In genomic region chr2:173267562-173267961, GRCm38 (mm10) we compare ENCODE assay signal across 21 mouse cellular contexts. TPM values are rescaled to one million over a fixed set of nuclear protein-coding genes. Genes with fewer than 3 reads are reported as not detected.
"Had no signal": no experiment of that assay in that cellular context is flagged by ENCODE, and none has a peak within 500 bp of the region (broad histone marks: within the 10 kb centered on the region; RNA-seq: fewer than 3 reads in every experiment).

No protein-coding gene starts in this region.

- H3K36me3 ChIP-seq: liver, embryonic 13.5 days had no signal

- H3K4me3 ChIP-seq: layer of hippocampus, adult 2 months; liver, embryonic 13.5 days had no signal

- DNase-seq: kidney, adult 18-20 months; kidney, adult 9 months; kidney, postnatal 25 days; layer of hippocampus, adult 9-11 months; liver, embryonic 13.5 days; lung, adult 2 months; lung, postnatal 14 days; lung, postnatal 4 days; midbrain, embryonic 14.5 days; right cerebral cortex, postnatal 25 days; spleen, adult 18-20 months; thymus, adult 18-20 months; thymus, postnatal 14 days; thymus, postnatal 4 days had no signal

- H3K9me3 ChIP-seq: liver, embryonic 13.5 days had no signal

- H3K4me2 ChIP-seq: liver, embryonic 13.5 days; midbrain, embryonic 11.5 days had no signal

- H3K4me1 ChIP-seq: liver, embryonic 13.5 days had no signal

RNA-seq across cellular contexts. Expression of gene Zbp1, which starts 48.8 kb away (rescaled TPM):
- total RNA-seq: layer of hippocampus, postnatal 25 days; left cerebral cortex, adult 18-20 months; left cerebral cortex, postnatal 25 days; midbrain, postnatal 0 days had no signal
- polyA plus RNA-seq: limb, embryonic 11.5 days had no signal
